Mouse (Mus musculus): ENCODE data around the gene Supt16.

- TF ChIP-seq CTCF (IDR thresholded peaks at IDR 0.05; ENCODE audit: borderline replicate concordance, insufficient read depth, low read length): no peak
- TF ChIP-seq POLR2A (IDR thresholded peaks at IDR 0.05; ENCODE audit: low read depth, low read length): no peak
Measured at GRCm38 (mm10) chr14:52149888-52150287, 47.3 kb downstream of the Supt16 start.
